Mouse (Mus musculus) lung, postnatal 4 days (tissue): ENCODE data around the gene AL607142.1.

Experiments
- DNase-seq, 2 experiments: peaks; one replicate each; pipeline ENCODE4 v3.0.0; 2021

Gene AL607142.1

DNA sequence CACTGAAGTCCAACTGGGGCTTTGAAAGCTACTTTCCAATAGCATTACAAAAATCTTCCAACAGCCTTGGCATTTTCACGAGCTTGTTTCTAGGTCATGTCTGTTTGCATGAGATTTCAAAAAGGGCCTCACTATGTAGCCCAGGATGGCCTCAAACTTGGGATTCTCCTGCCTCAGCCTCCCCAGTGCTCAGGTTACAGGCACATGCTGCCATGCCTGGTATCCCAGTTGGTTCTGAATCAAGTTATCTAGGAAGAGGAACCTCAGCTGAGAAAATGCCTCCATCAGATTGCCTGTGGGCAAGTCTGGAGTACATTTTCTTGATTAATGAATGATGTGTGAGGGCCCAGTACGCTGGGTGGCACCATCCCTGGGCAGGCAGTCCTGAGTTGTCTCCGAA is 6.6 kb upstream of the AL607142.1 start:
- no peak for DNase-seq

DNA sequence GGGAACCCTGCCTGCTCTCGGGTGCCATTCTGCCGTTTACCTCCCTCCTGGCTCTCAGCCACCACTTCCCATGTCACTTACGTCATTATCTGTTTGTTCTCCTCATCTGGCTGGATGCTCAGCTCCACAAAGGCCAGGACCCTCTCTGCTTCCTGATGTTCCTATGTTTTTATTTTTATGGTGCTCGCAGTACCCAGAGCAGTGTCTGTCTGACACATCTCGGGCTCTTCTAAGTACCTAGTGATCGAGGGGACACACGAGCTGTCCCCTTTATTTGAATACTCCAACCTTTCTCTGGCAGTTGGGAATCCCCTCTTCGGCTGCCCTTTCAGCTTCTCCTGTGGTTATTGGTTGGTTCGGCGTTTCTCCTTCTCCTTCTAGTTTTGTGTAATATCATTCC is 6.0 kb upstream of the AL607142.1 start:
- peak in 1 of 2 experiments; percentile 24 for DNase-seq

DNA sequence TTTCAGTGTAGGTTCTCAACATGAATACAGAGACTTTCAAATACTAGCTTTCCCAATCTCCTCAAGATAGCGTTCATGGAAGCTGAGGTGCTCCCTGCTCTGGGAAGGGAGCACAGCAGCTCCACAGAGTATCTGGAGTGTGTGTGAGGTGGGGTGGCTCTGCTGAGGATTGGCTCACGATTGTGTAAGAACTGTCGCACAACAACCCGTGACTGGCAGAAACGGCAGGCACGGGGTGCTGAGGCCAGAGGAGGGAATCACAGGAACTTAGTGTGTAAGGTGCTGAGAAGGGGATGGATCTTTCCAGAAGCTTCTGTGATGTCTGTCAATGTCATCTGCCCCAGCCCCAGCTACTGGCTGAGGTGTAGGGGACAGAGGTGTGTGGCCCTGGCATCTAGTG is 3.1 kb upstream of the AL607142.1 start:
- DNase-seq = no peak

DNA sequence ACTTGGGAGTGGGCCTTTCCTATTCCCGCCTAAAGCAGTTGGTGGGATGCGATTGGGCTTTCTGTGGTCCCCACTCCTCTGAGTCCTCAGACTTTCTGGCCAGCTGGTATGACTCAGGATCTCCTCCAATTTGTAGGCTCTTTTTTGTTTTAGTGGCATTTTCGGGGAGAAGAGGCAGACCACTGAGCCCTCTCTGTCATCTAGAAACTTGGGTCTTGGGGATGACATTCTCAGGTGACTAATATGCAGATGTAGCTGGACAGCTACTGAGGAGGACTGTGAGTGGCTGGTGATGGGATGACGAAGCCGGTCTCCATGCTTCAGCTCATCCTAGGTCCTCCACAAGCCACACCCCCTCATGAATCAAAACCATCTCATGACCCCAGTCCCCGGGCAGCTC is 2.6 kb upstream of the AL607142.1 start:
- no peak for DNase-seq

DNA sequence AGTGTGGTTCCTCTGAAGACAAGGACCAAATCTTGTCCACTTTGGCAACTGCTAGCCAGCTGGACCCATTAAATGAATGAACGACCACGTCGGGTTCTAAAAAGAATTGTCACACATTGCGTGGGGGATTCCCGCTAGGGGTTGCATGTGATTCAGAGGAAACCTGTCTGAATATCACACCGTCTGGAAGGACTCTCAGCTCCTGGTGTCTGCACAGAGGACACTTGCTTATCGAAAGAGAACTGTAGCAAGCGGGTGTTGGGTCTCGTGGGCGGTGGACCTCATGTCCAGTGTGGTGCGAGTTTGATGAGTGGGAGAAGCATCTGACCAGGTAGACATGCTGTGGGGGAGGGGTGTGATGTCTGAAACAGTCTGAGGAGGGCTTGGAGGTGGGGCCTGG is 2.0 kb upstream of the AL607142.1 start:
- no peak for DNase-seq

DNA sequence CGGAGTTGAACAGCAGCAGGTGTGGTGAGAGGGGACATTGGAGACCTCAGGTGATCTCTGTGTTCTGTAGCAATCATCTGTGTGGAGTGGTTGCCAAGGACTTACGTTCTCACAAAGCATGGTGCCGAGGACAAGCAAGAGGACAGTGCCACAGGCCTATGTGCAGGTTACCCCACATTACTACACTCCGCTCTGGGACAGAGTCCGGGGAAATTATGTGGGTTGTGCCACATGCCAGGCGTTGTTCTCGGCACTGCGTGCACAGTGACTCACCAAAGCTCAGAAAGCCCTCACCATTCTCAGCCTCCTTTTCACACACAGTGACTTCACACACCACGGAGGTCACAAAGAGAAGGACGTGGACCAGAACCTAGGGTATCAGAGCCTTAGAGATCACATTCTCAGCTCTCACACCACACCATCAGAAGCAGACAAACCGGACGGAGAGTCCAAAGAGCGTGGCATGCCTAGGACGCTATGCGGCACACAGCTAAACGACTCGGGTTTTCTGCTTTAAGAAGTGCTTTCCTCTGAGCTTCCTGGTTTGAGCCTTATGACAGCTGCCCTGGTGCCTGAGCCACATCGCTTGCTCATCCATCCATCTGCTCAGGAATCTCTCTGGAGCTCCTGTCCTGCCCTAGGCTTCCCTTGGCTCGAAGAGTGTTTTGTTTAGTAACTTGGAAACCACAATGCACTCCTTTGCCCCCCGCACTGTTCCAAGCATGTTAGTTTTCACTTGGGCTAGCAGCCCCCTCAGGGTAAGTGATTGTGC is 1.3 kb upstream of the AL607142.1 start:
- DNase-seq = no peak

DNA sequence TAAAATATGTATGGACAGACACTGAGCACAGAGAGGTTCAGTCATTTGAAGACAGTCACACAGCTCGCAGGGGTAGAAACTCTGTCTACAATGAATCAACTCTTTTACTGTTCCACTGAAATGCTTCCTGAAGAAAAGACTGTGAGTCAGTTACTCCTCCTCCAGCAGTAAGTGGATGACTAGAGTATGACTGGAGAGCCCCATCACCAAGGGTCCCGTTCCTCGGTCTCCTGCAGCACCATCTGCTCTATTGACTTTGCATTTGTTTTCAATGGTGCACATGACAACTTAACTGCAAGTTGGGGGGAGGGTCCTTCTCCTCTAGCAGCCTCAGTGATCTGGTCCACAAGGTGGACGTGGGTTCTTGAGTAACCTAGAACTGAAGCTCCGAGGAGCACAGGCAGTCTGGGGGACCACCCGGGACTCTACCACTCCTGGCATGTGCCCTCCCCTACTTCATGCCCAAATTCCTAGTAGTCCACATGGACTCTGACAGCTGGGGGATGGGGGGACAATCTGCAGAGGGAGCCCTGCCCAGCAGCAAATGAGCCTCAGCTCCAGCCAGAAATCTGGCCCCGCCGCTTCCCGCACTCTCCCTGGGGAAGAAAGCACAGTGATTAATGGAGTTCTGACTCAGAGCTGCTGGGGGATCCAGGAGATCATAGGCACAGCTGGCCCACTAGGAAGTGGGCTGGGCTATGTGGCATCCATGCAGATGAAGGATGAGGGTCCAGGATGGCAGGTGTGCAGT is 2.2 kb downstream of the AL607142.1 start:
- DNase-seq = peak in 1 of 2 experiments; percentile 21

DNA sequence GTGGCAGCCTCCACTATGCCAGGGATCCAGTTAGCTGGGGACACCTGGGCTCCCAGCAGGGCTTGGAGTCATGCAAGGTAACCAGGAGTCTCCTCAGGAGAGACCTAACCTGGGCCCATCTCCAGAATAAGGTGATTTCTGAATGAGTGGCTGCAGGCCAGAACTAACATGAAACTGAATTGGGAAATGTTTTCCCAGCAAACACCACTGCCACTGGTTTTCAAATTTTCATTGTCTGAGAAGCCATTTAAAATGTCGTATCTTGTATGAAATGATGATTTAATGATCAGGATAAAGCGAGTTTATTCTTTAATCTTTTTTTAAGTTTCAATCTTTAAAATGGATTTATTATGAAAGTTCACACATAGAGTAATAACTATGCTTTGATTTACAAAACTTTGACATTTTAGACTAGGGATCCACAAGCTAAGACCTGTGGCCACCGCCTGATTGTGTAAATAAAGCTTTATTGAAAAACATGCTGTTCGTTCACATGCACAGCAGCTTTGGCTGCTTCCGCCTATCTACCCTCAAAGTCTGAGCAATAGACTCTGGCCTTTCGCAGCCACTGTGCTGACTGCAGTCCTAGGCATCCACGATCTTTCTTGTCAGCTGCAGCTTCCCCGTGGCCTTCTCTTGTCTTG is 2.9 kb downstream of the AL607142.1 start:
- peak in 1 of 2 experiments; percentile 9 for DNase-seq

DNA sequence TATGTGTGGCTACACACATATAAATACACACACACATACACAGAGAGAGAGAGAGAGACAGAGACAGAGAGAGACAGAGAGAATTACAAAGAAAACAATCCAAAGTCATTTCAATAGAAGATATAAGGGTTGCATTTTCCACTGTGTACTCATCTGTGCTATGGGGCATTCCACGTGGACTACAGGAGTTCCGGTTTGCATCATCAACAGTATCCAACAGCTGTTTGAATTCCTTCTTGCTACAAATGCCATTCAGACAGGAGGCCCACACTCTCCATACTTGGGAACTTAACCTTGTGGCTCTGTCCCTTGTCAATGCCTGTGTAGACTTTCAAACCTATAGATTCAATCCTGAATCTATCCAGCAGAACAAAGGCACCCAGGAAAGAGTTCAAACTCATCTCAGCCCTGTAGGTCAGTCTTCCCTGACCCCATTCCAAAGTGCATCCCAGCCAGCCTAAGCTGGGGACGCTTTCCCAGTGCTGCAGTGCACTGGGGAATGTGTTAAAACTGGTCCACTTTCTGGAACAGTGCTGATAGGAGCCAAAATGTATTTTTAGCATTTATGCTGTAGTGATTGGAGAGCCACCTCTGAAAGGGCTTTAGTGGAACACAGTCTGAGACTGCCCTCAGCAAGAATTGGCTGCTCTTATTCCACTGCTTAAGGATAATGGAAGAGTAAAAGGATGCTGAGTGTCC is 4.2 kb downstream of the AL607142.1 start:
- peak in 1 of 2 experiments; percentile 16 for DNase-seq

DNA sequence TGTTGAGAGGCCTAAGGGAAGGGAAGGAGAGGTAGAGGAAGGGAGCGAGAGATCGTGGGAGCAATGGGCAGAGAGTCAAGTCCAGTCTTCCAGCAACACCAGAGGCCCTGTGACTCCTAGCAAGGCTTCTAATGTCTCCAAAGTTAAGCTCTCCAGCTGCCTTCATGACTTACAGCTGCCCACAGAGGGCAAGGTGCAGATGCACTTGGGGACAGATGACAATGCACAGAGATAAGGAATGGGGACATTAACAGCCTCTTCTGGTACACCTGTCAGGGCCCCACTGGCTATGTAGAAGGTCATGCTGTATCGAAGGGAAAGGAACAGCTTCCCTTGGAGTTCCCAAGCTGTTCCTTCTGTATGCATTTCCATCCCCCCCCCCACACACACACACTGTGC is 4.8 kb downstream of the AL607142.1 start:
- DNase-seq = peak in 1 of 2 experiments; percentile 9

DNA sequence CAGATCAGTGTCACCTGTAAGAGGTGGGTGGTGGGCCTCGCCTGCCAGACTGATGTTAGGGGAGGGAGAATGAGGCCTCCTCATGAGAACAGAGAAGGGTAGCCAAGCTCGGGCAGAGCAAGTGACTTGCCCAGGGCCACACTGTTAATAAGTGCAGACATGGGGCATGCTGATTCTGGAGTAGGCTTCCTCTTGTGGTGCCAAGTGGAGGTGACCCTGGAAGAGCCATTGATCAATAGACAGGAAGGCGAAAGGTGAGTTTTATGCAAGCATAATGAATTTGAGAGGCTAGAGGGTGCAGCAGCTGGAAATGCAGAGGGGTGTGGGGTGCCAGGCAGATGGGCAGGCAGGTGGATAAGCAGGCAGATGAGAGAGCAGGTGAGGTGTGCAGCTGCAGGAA is 6.6 kb downstream of the AL607142.1 start:
- DNase-seq = no peak

DNA sequence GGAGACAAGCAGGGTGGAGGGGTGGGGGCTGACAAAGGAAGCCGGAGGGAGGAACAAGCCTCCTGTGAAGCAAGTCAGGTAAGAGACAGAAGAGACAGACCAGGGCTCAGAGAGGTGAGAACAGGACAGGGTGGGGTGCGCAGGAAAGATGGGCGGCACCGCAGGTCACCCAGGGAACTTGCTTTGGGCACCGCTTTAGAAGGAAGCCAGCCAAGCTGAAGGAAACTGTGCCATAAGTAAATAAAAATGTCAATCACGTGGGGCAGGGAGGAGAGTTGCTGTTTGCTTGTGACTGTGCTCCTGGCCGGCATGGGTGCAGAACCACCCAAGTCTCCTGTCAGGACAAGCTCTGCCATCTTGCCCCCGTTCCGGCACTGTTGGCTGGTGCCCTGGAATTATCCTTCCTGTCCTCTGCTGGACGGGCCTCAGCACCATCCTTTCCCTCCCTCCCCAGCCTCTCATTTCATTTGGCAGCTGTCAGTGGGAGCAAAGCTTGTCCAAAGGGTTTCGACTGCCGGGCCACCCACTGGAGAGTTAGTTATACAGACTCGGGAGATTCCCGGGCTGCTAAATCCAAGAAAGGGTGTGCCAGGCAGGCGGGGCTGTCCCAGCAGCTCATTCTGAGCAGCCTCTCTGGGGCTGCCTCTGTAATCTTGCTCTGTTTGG is 7.2 kb downstream of the AL607142.1 start:
- peak; percentile 34 to 67 for DNase-seq

DNA sequence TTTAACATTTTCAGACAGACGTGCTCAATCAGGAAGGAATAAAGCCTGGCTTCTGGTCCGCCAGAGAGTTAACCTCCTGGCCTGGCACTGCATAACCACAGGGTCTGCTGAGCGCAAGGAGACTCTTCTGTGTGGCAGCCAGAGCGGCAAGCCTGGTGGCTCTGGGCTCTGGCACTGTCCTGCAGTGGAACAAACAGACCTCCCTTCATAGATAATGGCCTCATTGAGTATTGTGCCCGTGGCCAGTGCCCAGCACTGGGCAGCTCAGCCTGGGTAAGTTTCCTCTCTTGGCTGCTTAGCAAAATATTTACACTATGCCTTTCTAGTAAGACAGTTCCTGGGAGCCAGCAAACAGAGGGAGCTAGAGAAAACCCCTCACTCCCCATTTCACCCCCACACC is 9.3 kb downstream of the AL607142.1 start:
- DNase-seq = no peak

DNA sequence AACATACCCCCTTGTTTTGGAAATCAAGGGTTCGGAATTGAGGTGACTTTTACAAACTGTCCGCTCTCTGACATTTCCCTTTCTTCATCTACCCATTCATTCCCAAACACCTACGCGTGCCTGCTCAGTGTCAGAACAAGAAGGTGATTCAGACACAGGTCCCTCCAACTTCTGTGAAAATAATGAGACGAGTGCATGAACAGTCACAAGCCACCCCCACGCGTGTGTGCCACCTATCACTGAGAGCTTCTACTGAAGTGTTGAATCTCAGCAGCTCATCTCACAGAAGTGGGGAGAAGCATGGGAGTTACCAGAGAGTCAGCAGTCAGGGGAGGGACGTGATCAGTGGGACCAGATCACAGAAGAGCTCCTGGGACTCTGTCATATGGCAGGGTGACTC is 12.5 kb downstream of the AL607142.1 start:
- DNase-seq = peak in 1 of 2 experiments; percentile 8

DNA sequence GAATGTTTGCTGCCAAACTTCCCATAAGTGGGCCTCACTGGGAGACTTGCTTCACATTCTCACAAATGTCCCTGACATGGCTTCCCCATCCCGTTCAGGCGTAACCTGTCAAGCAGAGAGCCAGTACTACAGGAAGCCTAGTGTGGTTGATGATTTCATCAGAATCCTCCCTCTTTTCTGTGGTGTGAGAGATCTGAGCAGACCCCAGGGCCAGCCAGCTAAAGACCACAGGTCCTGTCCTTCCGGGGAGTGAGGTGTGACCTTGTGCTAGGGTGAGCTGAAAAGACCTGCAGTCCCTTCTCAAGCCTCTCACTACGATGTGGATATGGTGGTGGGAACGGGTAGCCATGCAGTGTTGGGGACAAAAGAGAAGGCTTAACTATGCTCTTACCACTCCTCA is 17.7 kb downstream of the AL607142.1 start:
- peak in 1 of 2 experiments; percentile 13 for DNase-seq

DNA sequence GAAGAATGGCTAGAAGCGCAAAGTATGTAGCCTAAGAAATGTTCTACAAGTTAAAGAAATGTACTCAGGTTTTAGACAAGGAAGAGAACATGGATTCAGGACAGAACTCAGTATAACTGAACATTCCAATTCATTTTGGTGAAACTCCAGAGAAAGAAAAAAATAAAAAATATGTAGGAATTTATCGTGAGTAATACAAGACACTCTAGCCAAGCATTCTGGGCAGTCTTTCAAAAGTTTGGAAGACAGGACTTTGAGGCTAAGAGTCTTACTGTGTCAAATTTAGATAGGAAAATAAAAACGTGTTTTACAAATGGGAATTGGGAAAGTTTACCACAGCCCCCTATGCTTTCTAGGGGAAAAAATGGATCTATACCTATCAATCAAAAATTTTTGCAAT is 18.9 kb downstream of the AL607142.1 start:
- DNase-seq = no peak

DNA sequence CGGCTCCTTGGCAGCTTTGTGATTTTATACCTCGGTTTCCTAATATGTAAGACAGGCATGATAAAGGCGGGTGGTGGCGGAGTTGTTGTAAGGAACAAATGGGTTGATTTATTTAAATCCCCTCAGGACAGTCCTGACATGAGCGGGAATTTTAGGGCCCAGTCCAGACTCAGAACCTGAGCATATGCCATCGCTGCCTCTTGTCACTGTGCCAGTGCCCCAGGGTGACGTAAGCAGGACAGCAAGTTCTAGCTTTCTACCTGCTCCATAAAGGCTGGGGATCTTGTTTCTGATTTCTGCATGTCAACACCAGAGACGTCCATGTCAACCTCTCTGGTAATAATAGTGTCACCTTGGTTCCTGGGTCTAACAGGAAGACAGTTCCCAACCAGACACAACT is 24.7 kb downstream of the AL607142.1 start:
- DNase-seq = no peak

DNA sequence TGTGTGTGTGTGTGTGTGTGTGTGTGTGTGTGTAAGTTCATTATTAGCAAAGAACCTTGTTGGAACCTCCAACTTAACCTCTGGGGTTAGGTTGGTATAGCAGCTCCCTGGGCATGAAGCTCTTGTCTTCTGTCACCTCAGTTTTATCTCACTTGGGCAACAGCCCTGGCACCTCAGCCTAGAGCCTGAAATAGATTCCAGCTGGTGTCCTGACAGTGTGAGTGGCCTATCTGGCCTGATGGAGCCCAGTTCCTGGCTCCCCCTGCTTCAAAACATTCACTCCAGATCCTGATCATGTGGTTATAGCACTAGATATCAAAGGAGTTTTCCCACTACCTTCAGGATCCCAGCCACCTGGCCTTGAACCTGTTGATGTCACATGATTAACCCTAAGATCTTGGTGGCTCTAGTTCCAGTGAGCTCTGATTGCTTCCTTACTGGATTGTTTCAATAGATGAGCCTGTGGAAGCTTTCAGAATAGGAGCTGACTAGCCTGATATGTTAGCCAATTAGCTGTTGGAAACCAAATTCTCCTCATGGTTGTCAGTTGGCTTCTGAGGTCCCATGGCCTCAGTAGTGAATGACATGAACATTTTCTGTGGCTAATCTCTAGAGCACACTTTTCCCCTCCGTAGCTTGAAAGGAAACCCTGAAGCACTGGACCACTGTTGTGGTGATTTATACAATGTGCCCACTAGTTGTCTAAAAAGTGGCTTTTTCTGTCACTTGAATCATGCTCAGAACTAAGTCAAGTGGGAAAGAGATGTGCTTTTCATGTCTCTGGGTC is 27.4 kb downstream of the AL607142.1 start:
- DNase-seq = peak; percentile 37 to 86

DNA sequence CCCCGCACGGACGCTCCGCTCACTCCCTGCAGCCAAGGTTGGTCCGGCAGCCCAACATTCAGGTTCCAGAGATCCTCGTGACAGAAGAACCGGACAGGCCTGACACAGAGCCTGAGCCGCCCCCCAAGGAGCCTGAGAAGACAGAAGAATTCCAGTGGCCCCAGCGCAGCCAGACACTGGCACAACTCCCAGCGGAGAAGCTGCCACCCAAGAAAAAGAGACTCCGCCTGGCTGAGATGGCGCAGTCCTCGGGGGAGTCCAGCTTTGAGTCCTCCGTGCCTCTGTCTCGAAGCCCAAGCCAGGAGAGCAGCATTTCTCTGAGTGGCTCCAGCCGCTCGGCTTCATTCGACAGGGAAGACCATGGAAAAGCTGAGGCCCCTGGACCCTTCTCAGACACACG is 32.1 kb downstream of the AL607142.1 start:
- peak in 1 of 2 experiments; percentile 62 for DNase-seq

DNA sequence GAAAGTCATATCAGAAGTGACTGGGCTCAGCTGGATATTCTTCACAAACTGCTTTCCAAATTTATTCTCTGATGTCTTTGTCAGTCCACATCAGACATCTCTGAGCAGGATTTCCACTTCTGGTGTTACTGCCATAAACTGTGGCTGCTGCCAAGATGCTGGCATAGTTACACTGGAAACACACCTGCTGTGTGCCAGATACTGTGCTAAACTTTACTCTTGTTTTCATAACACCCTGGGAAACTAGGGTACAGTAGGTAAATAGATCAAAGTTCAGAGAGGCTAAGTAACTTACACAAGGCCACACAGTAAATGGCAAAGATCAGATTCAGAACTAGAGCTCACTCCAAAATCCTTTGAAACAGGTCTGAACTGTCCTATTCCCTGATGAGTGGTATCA is 36.4 kb downstream of the AL607142.1 start:
- DNase-seq = no peak

DNA sequence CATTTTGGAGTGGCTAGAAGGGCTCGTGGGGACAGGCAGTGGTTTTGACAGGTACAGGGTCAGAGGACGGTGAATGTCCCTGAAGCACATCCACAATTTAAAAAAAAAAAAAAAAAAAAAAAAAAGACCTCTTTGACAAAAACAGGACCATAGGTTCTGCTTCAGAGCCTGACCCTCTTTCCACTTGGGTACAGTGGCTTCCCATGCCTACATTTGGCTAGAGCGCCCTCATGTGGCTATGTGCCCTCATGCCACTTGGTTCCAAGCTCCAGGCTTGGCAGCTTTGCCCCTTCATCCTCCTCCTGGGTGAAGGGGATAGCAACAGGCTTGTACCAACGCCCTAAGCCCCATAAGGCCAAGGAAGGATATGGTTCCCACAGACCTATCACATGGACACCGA is 39.8 kb downstream of the AL607142.1 start:
- DNase-seq = peak; percentile 62 to 76

DNA sequence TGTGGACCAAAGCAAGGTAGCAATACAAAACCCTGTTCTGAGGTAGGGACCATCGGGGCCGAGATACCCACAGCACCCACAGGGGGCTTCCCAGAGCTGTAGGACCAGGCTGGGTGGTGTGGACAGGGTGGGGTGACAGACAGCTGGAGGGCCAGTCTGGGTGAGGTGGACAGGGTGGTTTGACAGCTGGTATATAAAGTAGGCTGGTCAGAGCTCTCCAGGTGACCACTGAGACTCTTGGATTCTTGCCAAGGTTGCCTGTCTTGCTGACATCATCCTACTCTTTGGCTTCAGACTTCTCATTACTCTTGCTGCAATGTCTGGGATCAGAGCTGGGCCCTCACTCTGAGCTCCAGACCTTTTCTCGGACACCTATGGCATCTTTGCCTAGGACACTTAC is 41.6 kb downstream of the AL607142.1 start:
- peak in 1 of 2 experiments; percentile 13 for DNase-seq
